Mouse (Mus musculus) neural tube, embryonic 12.5 days (tissue): ENCODE data around the gene Cdh23. TPM values are rescaled to one million over a fixed set of nuclear protein-coding genes. Genes with fewer than 3 reads are reported as not detected.

Experiments
- ATAC-seq: fragments of 200-750 bp; cut with Nextera tagmentation; 2 replicates; pipeline ENCODE4 v1.8.0; 2017; ENCODE audit warnings: low read depth, mild to moderate bottlenecking, moderate TSS enrichment, moderate library complexity; ENCODE audit not compliant: low FRiP score
- H3K27ac ChIP-seq: fragments of 300-500 bp; sonication (generic); 2 replicates; pipeline ENCODE4 v1.5.1; 2016
- H3K27me3 ChIP-seq: fragments of 300-500 bp; sonication (generic); replicated peaks from 2 replicates; pipeline ENCODE4 v1.6.1; 2016; ENCODE audit warnings: mild to moderate bottlenecking
- H3K36me3 ChIP-seq: fragments of 300-500 bp; sonication (generic); 2 replicates; pipeline ENCODE4 v1.6.1; 2016; ENCODE audit warnings: mild to moderate bottlenecking
- H3K4me1 ChIP-seq: fragments of 300-500 bp; sonication (generic); 2 replicates; pipeline ENCODE4 v1.6.1; 2016
- H3K4me2 ChIP-seq: fragments of 300-500 bp; sonication (generic); replicated peaks from 2 replicates; pipeline ENCODE4 v1.6.1; 2016; ENCODE audit warnings: mild to moderate bottlenecking
- H3K4me3 ChIP-seq: fragments of 300-500 bp; sonication (generic); 2 replicates; pipeline ENCODE4 v1.5.1; 2016
- H3K9ac ChIP-seq: fragments of 300-500 bp; sonication (generic); 2 replicates; pipeline ENCODE4 v1.6.1; 2016; ENCODE audit warnings: mild to moderate bottlenecking
- H3K9me3 ChIP-seq: fragments of 300-500 bp; sonication (generic); 2 replicates; pipeline ENCODE4 v1.6.1; 2016; ENCODE audit warnings: mild to moderate bottlenecking
- WGBS: fragments of 180-500 bp; shearing (Covaris S2); methylation state at CpG from one replicate; pipeline ENCODE4 v1.1.7; 2016; 5-methylcytosine and 5-hydroxymethylcytosine counted together
- polyA plus RNA-seq: library from polyadenylated mRNA; unstranded; fragments of >200 nt; fragmentation: Nextera tagmentation; extraction: Ambion mirVana; gene quantifications from 2 replicates; pipeline ENCODE4 v1.2.1, GENCODE M21; 2016

Gene Cdh23
- polyA plus RNA-seq, 1 experiment from 2014 or later = 1.0 TPM

DNA sequence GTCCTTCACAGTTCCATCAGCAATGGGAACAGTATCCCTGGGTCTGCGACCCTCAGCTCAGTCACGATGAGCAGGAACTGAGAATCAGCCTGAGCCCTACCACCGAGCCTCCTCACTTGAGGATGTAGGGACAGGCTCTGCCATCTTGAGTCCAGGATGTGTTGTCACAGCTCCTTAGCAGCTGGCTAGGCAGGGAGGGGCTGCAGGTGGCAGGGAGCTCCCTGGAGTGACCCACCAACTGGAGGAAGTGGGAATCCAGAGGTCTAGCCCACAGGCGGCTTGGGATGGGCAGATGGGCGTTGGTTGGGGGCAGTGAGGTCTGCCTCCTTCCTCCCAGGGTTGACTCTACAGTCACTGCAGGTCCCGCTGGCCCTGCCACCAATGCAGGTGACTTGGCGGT, 432.9 kb downstream of the Cdh23 start:
- no peak overlapping the region for H3K4me3 ChIP-seq
- no peaks in the 10 kb centered on the region for H3K27me3 ChIP-seq
- no peak overlapping the region for H3K27ac ChIP-seq
- peaks cover 8% of the 10 kb centered on the region for H3K4me1 ChIP-seq
- no peak overlapping the region for H3K9ac ChIP-seq
- WGBS = 87% methylated on average over 7 of the region's 7 CpGs
- no peak overlapping the region for H3K4me2 ChIP-seq
- no peaks in the 10 kb centered on the region for H3K9me3 ChIP-seq
- H3K36me3 ChIP-seq = no peaks in the 10 kb centered on the region
- no peak for ATAC-seq

DNA sequence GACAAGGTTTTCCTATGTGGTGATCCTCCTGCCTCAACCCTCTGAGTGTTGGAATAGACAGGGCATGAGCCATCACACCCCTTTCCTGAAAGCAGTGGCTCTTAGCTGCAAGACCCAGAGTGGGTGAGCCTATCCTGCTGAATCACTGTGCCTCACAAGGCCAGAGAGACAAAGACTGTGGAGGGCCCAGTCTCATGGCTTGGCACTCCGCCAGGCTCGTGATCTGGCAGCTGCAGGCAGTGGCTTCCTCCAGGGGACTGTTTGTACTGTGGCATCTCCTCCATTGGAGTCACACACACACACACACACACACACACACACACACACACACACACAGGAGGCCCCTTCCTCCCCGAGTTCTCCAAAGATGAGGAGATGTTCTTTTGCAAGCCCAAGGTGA, 433.9 kb downstream of the Cdh23 start:
- Histone ChIP-seq H3K4me3 (no peak overlapping the region), H3K9me3 (no peaks in the 10 kb centered on the region), H3K27me3 (no peaks in the 10 kb centered on the region), H3K9ac (no peak overlapping the region), H3K4me2 (no peak overlapping the region), H3K4me1 (peaks cover 8% of the 10 kb centered on the region), H3K36me3 (no peaks in the 10 kb centered on the region), H3K27ac (no peak overlapping the region)
- 53% methylated on average over 3 of the region's 3 CpGs for WGBS
- peak; percentile 95 for ATAC-seq

DNA sequence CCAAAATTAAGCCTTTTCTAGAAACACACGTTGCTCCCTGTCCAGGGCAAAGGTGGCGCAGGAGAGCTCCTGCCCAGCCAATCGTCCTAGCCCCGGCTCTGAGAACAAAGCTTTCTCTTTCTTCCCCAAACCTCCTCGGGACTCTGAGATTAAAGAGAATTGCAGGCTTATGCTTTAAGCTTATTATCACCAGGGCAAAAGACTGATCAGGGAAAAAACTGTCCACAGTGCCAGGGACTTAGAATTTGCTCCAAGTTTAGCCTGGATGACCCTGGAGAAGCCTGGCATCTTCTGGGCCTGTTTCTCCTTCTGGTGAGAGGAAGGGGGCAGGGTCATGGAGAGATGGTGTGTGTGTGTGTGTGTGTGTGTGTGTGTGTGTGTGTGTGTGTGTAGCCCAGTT, 434.8 kb downstream of the Cdh23 start:
- H3K4me1 ChIP-seq = peaks cover 8% of the 10 kb centered on the region
- no peak overlapping the region for H3K9ac ChIP-seq
- ATAC-seq = no peak
- H3K27ac ChIP-seq = no peak overlapping the region
- H3K4me2 ChIP-seq = no peak overlapping the region
- WGBS = 45% methylated on average over 5 of the region's 5 CpGs
- no peaks in the 10 kb centered on the region for H3K9me3 ChIP-seq
- H3K27me3 ChIP-seq = no peaks in the 10 kb centered on the region
- no peaks in the 10 kb centered on the region for H3K36me3 ChIP-seq
- no peak overlapping the region for H3K4me3 ChIP-seq

GRCm38 (mm10) chr10:60260557-60261294, 435.6 kb downstream of the Cdh23 start:
- Histone ChIP-seq H3K36me3 (no peaks in the 10 kb centered on the region), H3K4me2 (no peak overlapping the region), H3K4me3 (no peak overlapping the region), H3K9ac (no peak overlapping the region), H3K9me3 (no peaks in the 10 kb centered on the region), H3K27me3 (no peaks in the 10 kb centered on the region), H3K4me1 (peaks cover 8% of the 10 kb centered on the region), H3K27ac (no peak overlapping the region)
- no peak for ATAC-seq
- 94% methylated on average over 5 of the region's 5 CpGs for WGBS

- Histone ChIP-seq H3K27me3 (no peaks in the 10 kb centered on the region), H3K9me3 (no peaks in the 10 kb centered on the region), H3K27ac (no peak overlapping the region), H3K36me3 (no peaks in the 10 kb centered on the region), H3K4me3 (no peak overlapping the region), H3K9ac (no peak overlapping the region), H3K4me1 (peaks cover 4% of the 10 kb centered on the region), H3K4me2 (no peak overlapping the region)
- 61% methylated on average over 16 of the region's 16 CpGs for WGBS
- ATAC-seq = 0 out of 2 replicates have a peak, but pooled peaks have one; percentile 21
These were observed 438.9 kb downstream of the Cdh23 start for GRCm38 (mm10) chr10:60257261-60257825.

GRCm38 (mm10) chr10:60256088-60256487, 440.2 kb downstream of the Cdh23 start:
- H3K4me2 ChIP-seq = no peak overlapping the region
- no peaks in the 10 kb centered on the region for H3K27me3 ChIP-seq
- no peaks in the 10 kb centered on the region for H3K4me1 ChIP-seq
- H3K27ac ChIP-seq = no peak overlapping the region
- WGBS = 86% methylated on average over 6 of the region's 6 CpGs
- no peak overlapping the region for H3K4me3 ChIP-seq
- H3K36me3 ChIP-seq = no peaks in the 10 kb centered on the region
- H3K9me3 ChIP-seq = no peaks in the 10 kb centered on the region
- ATAC-seq = no peak
- H3K9ac ChIP-seq = no peak overlapping the region

Other genes starting within 250 kb of the Cdh23 start
- 12.9 and 13.6 TPM in 2 replicates for gene Slc29a3, start 56.3 kb upstream of the Cdh23 start, polyA plus RNA-seq
- 3.0 and 3.6 TPM in 2 replicates for gene Unc5b, start 135.1 kb upstream of the Cdh23 start, polyA plus RNA-seq